Mouse (Mus musculus): ENCODE data around the gene Elf1. TPM values are rescaled to one million over a fixed set of nuclear protein-coding genes. Genes with fewer than 3 reads are reported as not detected.

The Elf1 gene
- total and polyA plus RNA-seq, 2 experiments from 2014 or later = 3.4 to 6.4 TPM

DNA sequence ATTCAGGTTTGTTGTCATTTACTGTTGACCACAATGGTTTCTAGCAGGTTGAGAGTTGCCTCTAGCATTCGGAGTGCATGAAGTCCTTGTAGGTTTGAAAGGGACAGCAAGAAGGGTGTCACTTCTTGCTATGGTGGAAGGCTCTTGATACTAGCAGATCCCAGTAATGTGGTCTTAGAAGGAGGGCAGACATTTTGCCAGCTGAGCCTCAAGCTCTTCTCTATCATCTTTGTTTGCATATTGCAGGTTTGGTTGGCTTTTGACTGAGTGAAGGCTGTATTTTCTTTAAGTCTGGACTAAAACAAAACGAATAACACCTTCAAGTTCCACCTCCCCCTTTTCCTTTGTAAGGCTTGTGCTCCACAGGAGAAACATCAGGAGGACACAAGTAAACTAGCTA lies 35.8 kb downstream of the Elf1 start:
- Histone ChIP-seq H3K36me3 (ENCODE audit: insufficient read depth, low read length) (no peaks in the 10 kb centered on the region), H3K4me1 (ENCODE audit: insufficient read depth, low read length) (no peaks in the 10 kb centered on the region), H3K9ac (replicated peaks; ENCODE audit: low read length) (no peak overlapping the region), H3K4me2 (ENCODE audit: low read depth, low read length) (no peak overlapping the region), H3K4me3 (ENCODE audit: low read length) (no peak overlapping the region), H3K27me3 (ENCODE audit: insufficient read depth, low read length) (no peaks in the 10 kb centered on the region), H3K9me3 (ENCODE audit: low read length) (no peaks in the 10 kb centered on the region), H3K27ac (no peak overlapping the region)
- ATAC-seq (no peak), DNase-seq (ENCODE audit: low spot score) (no peak)
- 83% methylated on average over 2 of the region's 2 CpGs for WGBS
- no peak for TF ChIP-seq CTCF (IDR thresholded peaks at IDR 0.05; ENCODE audit: low read depth)

DNA sequence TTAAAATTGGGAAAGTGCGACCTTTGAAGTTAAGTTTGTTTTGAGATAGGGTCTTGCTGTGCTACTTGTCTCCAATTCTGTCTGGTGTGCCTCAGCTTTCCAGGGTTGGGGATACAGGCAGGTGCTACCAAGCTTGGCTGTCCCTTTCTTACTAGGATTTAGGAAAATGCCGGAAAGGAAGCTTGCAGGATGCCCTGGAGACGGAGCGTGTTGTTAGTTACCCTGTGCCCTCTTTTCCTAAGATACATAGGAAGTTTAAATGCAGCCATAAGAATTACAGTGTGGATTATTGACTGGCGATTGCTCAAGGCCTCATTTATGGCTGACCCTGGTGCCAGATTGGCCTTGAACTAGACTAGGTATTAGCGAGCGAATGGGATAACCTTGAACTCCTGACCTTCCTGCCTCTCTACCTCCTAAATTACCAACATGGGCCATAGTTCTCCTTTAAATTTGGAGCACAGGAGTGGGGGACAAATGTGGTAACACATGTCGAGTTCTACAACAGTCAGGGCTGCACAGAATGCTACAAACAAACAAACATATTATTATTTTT lies 36.3 kb downstream of the Elf1 start:
- no peak overlapping the region for H3K4me2 ChIP-seq (ENCODE audit: low read depth, low read length)
- no peak for TF ChIP-seq CTCF (IDR thresholded peaks at IDR 0.05; ENCODE audit: low read depth)
- no peaks in the 10 kb centered on the region for H3K27me3 ChIP-seq (ENCODE audit: insufficient read depth, low read length)
- no peak overlapping the region for H3K9ac ChIP-seq (replicated peaks; ENCODE audit: low read length)
- ATAC-seq (no peak), DNase-seq (ENCODE audit: low spot score) (no peak)
- 87% methylated on average over 8 of the region's 8 CpGs for WGBS
- H3K36me3 ChIP-seq (ENCODE audit: insufficient read depth, low read length) = no peaks in the 10 kb centered on the region
- no peak overlapping the region for H3K4me3 ChIP-seq (ENCODE audit: low read length)
- no peak overlapping the region for H3K27ac ChIP-seq
- no peaks in the 10 kb centered on the region for H3K9me3 ChIP-seq (ENCODE audit: low read length)
- H3K4me1 ChIP-seq (ENCODE audit: insufficient read depth, low read length) = no peaks in the 10 kb centered on the region

- H3K4me3 ChIP-seq (ENCODE audit: low read length) = no peak overlapping the region
- H3K27ac ChIP-seq = no peak overlapping the region
- no peaks in the 10 kb centered on the region for H3K27me3 ChIP-seq (ENCODE audit: insufficient read depth, low read length)
- DNase-seq (ENCODE audit: low spot score) (no peak), ATAC-seq (no peak)
- no peak for TF ChIP-seq CTCF (IDR thresholded peaks at IDR 0.05; ENCODE audit: low read depth)
- no peaks in the 10 kb centered on the region for H3K36me3 ChIP-seq (ENCODE audit: insufficient read depth, low read length)
- H3K4me2 ChIP-seq (ENCODE audit: low read depth, low read length) = no peak overlapping the region
- no peak overlapping the region for H3K9ac ChIP-seq (replicated peaks; ENCODE audit: low read length)
- 86% methylated on average over 2 of the region's 2 CpGs for WGBS
- no peaks in the 10 kb centered on the region for H3K9me3 ChIP-seq (ENCODE audit: low read length)
- no peaks in the 10 kb centered on the region for H3K4me1 ChIP-seq (ENCODE audit: insufficient read depth, low read length)
Observed at GRCm38 (mm10) chr14:79518123-79518522, 37.1 kb downstream of the Elf1 start.

DNA sequence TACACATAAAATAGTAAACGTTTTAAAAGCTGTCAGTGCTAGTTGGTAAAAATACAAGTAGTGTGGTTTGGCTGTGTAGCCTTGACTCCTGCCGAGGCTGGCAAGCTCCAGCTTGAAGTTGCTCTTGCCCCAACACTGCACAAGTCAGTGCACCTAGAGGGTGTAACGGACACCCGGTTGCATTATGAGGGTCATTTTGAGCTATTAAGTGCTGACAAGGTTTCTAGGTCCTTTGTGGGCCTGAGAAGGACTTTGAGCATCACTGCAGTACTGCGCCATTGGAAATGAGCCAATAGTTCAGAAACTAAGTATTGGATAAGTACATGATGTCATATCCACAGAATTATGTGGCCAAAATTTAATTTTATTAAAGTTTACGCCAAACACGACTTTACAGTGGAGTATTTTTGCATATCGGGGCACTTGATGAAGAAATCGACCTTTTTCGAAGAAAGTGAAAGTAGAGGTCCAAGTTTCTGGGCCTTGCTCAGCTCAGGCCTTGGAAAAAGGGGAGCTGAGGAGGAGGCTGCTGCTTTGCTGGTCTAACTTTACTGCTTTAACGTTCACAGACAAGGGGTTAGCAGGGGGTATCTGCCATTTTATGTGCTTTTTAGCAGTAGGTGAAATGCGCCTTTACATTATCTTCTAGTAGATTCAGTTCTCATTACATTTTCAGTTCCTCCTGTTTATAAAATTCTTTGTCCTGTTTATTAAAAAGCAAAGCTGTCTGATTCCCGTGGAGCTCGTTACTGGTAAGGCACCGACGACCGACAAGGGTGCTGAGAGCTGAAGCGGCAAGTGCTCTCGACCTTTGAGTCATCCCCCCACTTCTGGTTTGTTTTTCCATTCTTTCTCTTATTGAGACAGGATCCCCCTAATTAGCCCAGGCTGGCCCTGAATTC lies 38.0 kb downstream of the Elf1 start:
- TF ChIP-seq CTCF (IDR thresholded peaks at IDR 0.05; ENCODE audit: low read depth) = no peak
- Histone ChIP-seq H3K4me1 (ENCODE audit: insufficient read depth, low read length) (no peaks in the 10 kb centered on the region), H3K4me2 (ENCODE audit: low read depth, low read length) (no peak overlapping the region), H3K9me3 (ENCODE audit: low read length) (no peaks in the 10 kb centered on the region), H3K27ac (no peak overlapping the region), H3K36me3 (ENCODE audit: insufficient read depth, low read length) (no peaks in the 10 kb centered on the region), H3K4me3 (ENCODE audit: low read length) (no peak overlapping the region), H3K9ac (replicated peaks; ENCODE audit: low read length) (no peak overlapping the region), H3K27me3 (ENCODE audit: insufficient read depth, low read length) (no peaks in the 10 kb centered on the region)
- ATAC-seq (no peak), DNase-seq (ENCODE audit: low spot score) (no peak)
- WGBS = 76% methylated on average over 19 of the region's 19 CpGs

- TF ChIP-seq CTCF (IDR thresholded peaks at IDR 0.05; ENCODE audit: low read depth) = no peak
- WGBS = 54% methylated on average over 1 of the region's 1 CpGs
- no peak for ATAC-seq
Observed at GRCm38 (mm10) chr14:79519663-79519975, 38.6 kb downstream of the Elf1 start.

GRCm38 (mm10) chr14:79520612-79521011 lies 39.6 kb downstream of the Elf1 start:
- TF ChIP-seq CTCF (IDR thresholded peaks at IDR 0.05; ENCODE audit: low read depth) = no peak
- Histone ChIP-seq H3K27ac (no peak overlapping the region), H3K4me1 (ENCODE audit: insufficient read depth, low read length) (no peaks in the 10 kb centered on the region), H3K36me3 (ENCODE audit: insufficient read depth, low read length) (no peaks in the 10 kb centered on the region), H3K27me3 (ENCODE audit: insufficient read depth, low read length) (no peaks in the 10 kb centered on the region), H3K4me2 (ENCODE audit: low read depth, low read length) (no peak overlapping the region), H3K4me3 (ENCODE audit: low read length) (no peak overlapping the region), H3K9me3 (ENCODE audit: low read length) (no peaks in the 10 kb centered on the region), H3K9ac (replicated peaks; ENCODE audit: low read length) (no peak overlapping the region)
- no peak for DNase-seq (ENCODE audit: low spot score)
- ATAC-seq = no peak

More at GRCm38 (mm10) chr14:79519663-79519975, 38.6 kb downstream of the Elf1 start:
- no peak overlapping the region for H3K4me2 ChIP-seq (ENCODE audit: low read depth, low read length)
- no peaks in the 10 kb centered on the region for H3K4me1 ChIP-seq (ENCODE audit: insufficient read depth, low read length)
- no peak for DNase-seq (ENCODE audit: low spot score)
- no peaks in the 10 kb centered on the region for H3K27me3 ChIP-seq (ENCODE audit: insufficient read depth, low read length)
- H3K27ac ChIP-seq = no peak overlapping the region
- no peaks in the 10 kb centered on the region for H3K9me3 ChIP-seq (ENCODE audit: low read length)
- H3K4me3 ChIP-seq (ENCODE audit: low read length) = no peak overlapping the region
- H3K9ac ChIP-seq (replicated peaks; ENCODE audit: low read length) = no peak overlapping the region
- no peaks in the 10 kb centered on the region for H3K36me3 ChIP-seq (ENCODE audit: insufficient read depth, low read length)

DNA sequence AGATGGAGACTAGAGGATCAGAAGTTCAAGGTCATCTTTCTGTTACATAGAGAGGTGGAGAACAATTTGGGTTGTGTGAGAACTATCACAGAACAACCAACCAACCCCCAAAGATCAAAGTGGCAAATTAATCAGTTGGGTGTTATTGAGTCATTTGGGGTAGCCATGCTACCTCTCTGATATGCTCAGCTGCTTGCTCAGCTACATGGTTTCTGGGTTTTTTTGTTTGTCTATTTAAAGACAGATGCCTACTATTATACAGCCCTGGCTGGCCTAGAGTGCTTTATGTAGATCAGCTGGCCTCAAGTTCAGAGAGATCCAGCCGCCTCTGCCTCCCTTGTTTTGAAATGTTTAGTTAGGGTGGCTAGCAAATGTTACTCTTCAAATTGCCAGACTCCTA lies 40.1 kb downstream of the Elf1 start:
- H3K27me3 ChIP-seq (ENCODE audit: insufficient read depth, low read length) = no peaks in the 10 kb centered on the region
- 86% methylated on average over 1 of the region's 1 CpGs for WGBS
- TF ChIP-seq CTCF (IDR thresholded peaks at IDR 0.05; ENCODE audit: low read depth) = no peak
- H3K36me3 ChIP-seq (ENCODE audit: insufficient read depth, low read length) = no peaks in the 10 kb centered on the region
- no peak overlapping the region for H3K4me3 ChIP-seq (ENCODE audit: low read length)
- no peak for DNase-seq (ENCODE audit: low spot score)
- H3K4me1 ChIP-seq (ENCODE audit: insufficient read depth, low read length) = no peaks in the 10 kb centered on the region
- no peaks in the 10 kb centered on the region for H3K9me3 ChIP-seq (ENCODE audit: low read length)
- H3K27ac ChIP-seq = no peak overlapping the region
- ATAC-seq = no peak
- H3K4me2 ChIP-seq (ENCODE audit: low read depth, low read length) = no peak overlapping the region
- H3K9ac ChIP-seq (replicated peaks; ENCODE audit: low read length) = no peak overlapping the region

Measured in hindbrain, postnatal 0 days (tissue).